Mouse (Mus musculus) E14TG2a.4 (cell line): ENCODE measurements around the gene Ezr.

Source experiments
- CTCF ChIP-seq: conservative IDR thresholded peaks from 2 replicates; pipeline ENCODE4 v1.5.1; 2014; ENCODE audit warnings: low read length
- NANOG ChIP-seq: IDR thresholded peaks from 2 replicates; pipeline ENCODE4 v1.6.1; 2014; ENCODE audit warnings: borderline replicate concordance, low read length, mixed read lengths
- POU5F1 ChIP-seq: IDR thresholded peaks from 2 replicates; pipeline ENCODE4 v1.6.1; 2014; ENCODE audit warnings: low read length, borderline replicate concordance

GRCm38 (mm10) chr17:6804853-6805543 lies 22.4 kb upstream of the Ezr start:
- TF ChIP-seq CTCF (no peak), POU5F1 (no peak), NANOG (no peak)
